In genomic region chr13:28512573-28513334, GRCm38 (mm10) we compare ENCODE assay signal across 10 mouse cellular contexts.
DNase-seq lines count a peak whose midpoint lies in the region; ATAC-seq and TF ChIP-seq lines count a peak whose summit lies in the region.
"Had no signal": no experiment of that assay in that cellular context is flagged by ENCODE, and none has a peak within 500 bp of the region (broad histone marks: within the 10 kb centered on the region; RNA-seq: fewer than 3 reads in every experiment).

No protein-coding gene starts in this region.

- DNase-seq in cerebellum, postnatal 14 days, result peak; percentile 50 to 58
- no peak for DNase-seq in cerebellum, adult 18-20 months
- peak; percentile 51 for DNase-seq in lung, embryonic 14.5 days
- no peak for DNase-seq in lung, adult 2 months
- no peak for DNase-seq in hindbrain, embryonic 14.5 days (ENCODE audit: low spot score)
- DNase-seq in naive thymus-derived CD4-positive, alpha-beta T cell, adult 2 months (ENCODE audit: low read depth), result peak; percentile 94
- no peak for DNase-seq in ovary, postnatal 14 days (ENCODE audit: low spot score)
- no peak for DNase-seq in layer of hippocampus, adult 18-20 months (ENCODE audit: low spot score in 2 of 2)

- H3K27me3 ChIP-seq in lung, embryonic 14.5 days (ENCODE audit: insufficient read depth, low read length), result no peaks in the 10 kb centered on the region
- no peaks in the 10 kb centered on the region for H3K27me3 ChIP-seq in hindbrain, embryonic 14.5 days (ENCODE audit: control insufficient read depth, insufficient read depth, low read length)
- H3K27me3 ChIP-seq: embryonic facial prominence, embryonic 15.5 days; liver, embryonic 15.5 days had no signal

- ATAC-seq in lung, embryonic 14.5 days (ENCODE audit: insufficient read depth), result 0 out of 2 replicates have a peak, but pooled peaks have one; percentile 16
- ATAC-seq in hindbrain, embryonic 14.5 days (ENCODE audit: low FRiP score), result peak; percentile 68

- no peak for TF ChIP-seq CTCF in lung, embryonic 14.5 days (IDR thresholded peaks at IDR 0.05; ENCODE audit: low read depth)
- TF ChIP-seq CTCF in lung, adult 2 months (IDR thresholded peaks at IDR 0.05; ENCODE audit: insufficient read depth, low read length), result no peak

- 65% methylated on average over 11 of the region's 11 CpGs for WGBS in lung, embryonic 14.5 days
- WGBS in lung, adult 2 months, result 33% methylated on average over 11 of the region's 11 CpGs
- 62% methylated on average over 11 of the region's 11 CpGs for WGBS in hindbrain, embryonic 14.5 days

- H3K9ac ChIP-seq in lung, embryonic 14.5 days, result no peak overlapping the region
- no peak overlapping the region for H3K9ac ChIP-seq in hindbrain, embryonic 14.5 days
- H3K9ac ChIP-seq: embryonic facial prominence, embryonic 15.5 days; liver, embryonic 15.5 days had no signal

- peaks cover 10% of the 10 kb centered on the region for H3K4me1 ChIP-seq in lung, embryonic 14.5 days (ENCODE audit: insufficient read depth)
- H3K4me1 ChIP-seq in lung, adult 2 months (ENCODE audit: control insufficient read depth, insufficient read depth, low read length), result peaks cover 8% of the 10 kb centered on the region; the same call in 1 of the 2 replicates
- 0 out of 2 replicates have a peak, but pooled peaks cover 3% of the 10 kb centered on the region for H3K4me1 ChIP-seq in hindbrain, embryonic 14.5 days (replicated peaks; ENCODE audit: control insufficient read depth, insufficient read depth, low read length)
- H3K4me1 ChIP-seq: liver, embryonic 15.5 days had no signal

- H3K9me3 ChIP-seq in lung, embryonic 14.5 days (ENCODE audit: low read depth, low read length), result no peaks in the 10 kb centered on the region
- H3K9me3 ChIP-seq in hindbrain, embryonic 14.5 days (ENCODE audit: control insufficient read depth, low read length), result no peaks in the 10 kb centered on the region
- H3K9me3 ChIP-seq: embryonic facial prominence, embryonic 15.5 days; liver, embryonic 15.5 days had no signal

- H3K36me3 ChIP-seq in lung, embryonic 14.5 days (ENCODE audit: insufficient read depth), result no peaks in the 10 kb centered on the region
- H3K36me3 ChIP-seq in hindbrain, embryonic 14.5 days (replicated peaks; ENCODE audit: control insufficient read depth, insufficient read depth), result no peaks in the 10 kb centered on the region
- H3K36me3 ChIP-seq: embryonic facial prominence, embryonic 15.5 days; liver, embryonic 15.5 days had no signal

- no peak overlapping the region for H3K4me2 ChIP-seq in lung, embryonic 14.5 days
- no peak overlapping the region for H3K4me2 ChIP-seq in hindbrain, embryonic 14.5 days (replicated peaks)
- H3K4me2 ChIP-seq: embryonic facial prominence, embryonic 15.5 days; liver, embryonic 15.5 days had no signal

- no peak for TF ChIP-seq POLR2A in lung, adult 2 months (IDR thresholded peaks at IDR 0.05; ENCODE audit: borderline replicate concordance, extremely low read depth, low read depth, low read length)

- H3K27ac ChIP-seq in lung, embryonic 14.5 days (ENCODE audit: low read depth), result no peak overlapping the region
- H3K27ac ChIP-seq in hindbrain, embryonic 14.5 days, result 0 out of 2 replicates have a peak overlapping the region, but pooled peaks have one; percentile 43
- H3K27ac ChIP-seq: embryonic facial prominence, embryonic 15.5 days; liver, embryonic 15.5 days had no signal

- H3K4me3 ChIP-seq in lung, embryonic 14.5 days (ENCODE audit: low read depth, low read length), result no peak overlapping the region
- no peak overlapping the region for H3K4me3 ChIP-seq in lung, adult 2 months (replicated peaks; ENCODE audit: extremely low read depth, low read depth, low read length)
- no peak overlapping the region for H3K4me3 ChIP-seq in hindbrain, embryonic 14.5 days (replicated peaks; ENCODE audit: low read length)
- H3K4me3 ChIP-seq: embryonic facial prominence, embryonic 15.5 days; liver, embryonic 15.5 days had no signal

Comparison
In these comparisons a context has a peak if more than half of its experiments do, and no peak if none do; other contexts are left out.
1. DNase-seq: peak in cerebellum, postnatal 14 days (2 of 2), lung, embryonic 14.5 days (single experiment) and naive thymus-derived CD4-positive, alpha-beta T cell, adult 2 months (single experiment); none in cerebellum, adult 18-20 months (0 of 2), lung, adult 2 months (single experiment), hindbrain, embryonic 14.5 days (single experiment), ovary, postnatal 14 days (single experiment) and layer of hippocampus, adult 18-20 months (0 of 2).